Mouse (Mus musculus) left cerebral cortex, postnatal 14 days (tissue): ENCODE results near the gene Gm28042. TPM values are rescaled to one million over a fixed set of nuclear protein-coding genes. Genes with fewer than 3 reads are reported as not detected.
A peak's percentile ranks its signal among the peaks of the same experiment; 100 is the strongest.

Experiments used
- DNase-seq, 2 experiments: peaks; one replicate each; pipeline ENCODE4 v3.0.0; 2021 to 2022; ENCODE audit warnings: low spot score in 2 of 2, mixed read lengths in 1 of 2
- intact Hi-C: fragments of 180-260 bp; cut with DNase I; formaldehyde crosslinking; loops from one replicate; pipeline ENCODE4 v1.15.1; 2025
- total RNA-seq, 2 experiments: library from RNA; stranded (reverse); gene quantifications; 2 replicates each; pipeline ENCODE4 v1.2.3; 2021

The Gm28042 gene
- total RNA-seq, 2 experiments from 2014 or later, result 1.0 to 1.2 TPM

DNA sequence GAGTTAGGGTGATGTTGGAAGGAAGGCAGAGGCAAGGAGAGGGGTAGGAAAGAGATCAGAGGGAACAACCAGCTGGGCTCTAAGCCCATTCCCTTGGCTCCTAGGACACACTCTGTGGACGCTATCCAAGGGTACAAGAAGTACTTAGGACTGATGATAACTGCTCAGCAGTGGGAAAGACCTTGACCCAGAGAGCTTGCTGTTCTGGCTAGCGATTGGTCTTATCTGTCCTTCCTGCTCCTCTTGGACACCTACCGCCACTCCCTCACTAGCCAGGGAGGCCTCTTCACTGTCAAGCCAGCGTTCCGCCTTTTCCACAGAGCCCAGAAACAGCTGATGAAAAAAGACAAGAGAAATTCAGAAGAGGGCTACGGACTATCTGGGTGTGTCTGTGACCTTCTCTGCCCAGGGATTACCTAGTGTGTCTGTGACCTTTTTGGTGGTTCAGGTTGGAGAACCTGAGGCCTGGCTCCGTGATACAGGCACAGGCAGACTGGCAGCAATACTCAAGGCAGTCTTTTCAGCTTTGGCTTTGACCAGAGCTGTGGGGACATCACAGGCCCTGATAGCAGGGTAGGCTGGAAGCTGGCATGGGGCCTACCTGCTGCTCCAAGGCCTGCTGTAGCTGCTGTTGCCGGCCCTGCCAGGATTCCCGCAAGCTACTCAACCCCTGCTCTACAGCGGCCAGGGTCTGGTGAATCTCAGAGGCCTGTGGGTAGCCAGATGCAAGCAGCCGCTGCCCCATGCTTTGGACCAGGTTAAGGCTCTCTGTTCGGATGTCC lies 27.7 kb downstream of the Gm28042 start:
- no peak for DNase-seq
- intact Hi-C loops, result no loop called here

DNA sequence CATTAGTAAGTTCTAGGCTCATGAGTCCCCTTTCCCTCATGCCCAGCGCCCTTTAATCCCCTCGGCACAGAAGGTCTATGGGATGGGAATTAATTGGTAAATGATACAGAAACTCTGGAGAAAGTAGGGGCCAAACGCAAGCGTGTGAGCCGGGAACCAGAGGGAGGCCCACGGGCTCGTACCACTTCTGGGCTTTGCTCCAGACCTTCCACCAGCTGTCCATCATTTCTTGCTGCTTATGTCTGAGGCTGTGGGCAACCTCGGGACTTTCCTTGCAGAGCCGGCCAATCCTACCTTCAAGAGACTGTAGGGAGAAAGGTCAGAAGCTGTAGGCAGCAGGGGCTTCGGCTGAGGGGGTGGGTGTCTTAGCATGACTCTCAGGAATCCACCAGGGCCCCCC lies 28.6 kb downstream of the Gm28042 start:
- intact Hi-C loops, result no loop called here
- DNase-seq, result no peak

DNA sequence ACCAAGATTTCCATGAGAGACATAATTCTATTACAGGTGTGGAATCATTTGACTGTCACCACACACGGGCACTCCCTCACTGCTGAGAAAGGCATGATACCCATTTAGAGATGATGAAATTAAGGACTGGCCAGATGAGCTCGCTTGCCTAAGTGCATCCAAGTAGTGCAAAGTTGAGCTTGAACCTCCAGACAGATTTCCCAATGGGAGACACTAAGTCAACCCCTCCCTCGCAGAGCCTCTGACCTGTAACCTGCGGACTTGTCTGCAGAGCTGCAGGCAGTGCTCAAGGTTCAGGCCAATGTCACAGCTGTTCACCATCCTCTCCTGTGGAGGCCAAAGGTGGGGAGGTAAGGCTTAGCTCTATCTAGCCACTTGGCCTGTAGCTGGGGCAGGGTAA lies 31.5 kb downstream of the Gm28042 start:
- no peak for DNase-seq
- intact Hi-C loops, result no loop called here

DNA sequence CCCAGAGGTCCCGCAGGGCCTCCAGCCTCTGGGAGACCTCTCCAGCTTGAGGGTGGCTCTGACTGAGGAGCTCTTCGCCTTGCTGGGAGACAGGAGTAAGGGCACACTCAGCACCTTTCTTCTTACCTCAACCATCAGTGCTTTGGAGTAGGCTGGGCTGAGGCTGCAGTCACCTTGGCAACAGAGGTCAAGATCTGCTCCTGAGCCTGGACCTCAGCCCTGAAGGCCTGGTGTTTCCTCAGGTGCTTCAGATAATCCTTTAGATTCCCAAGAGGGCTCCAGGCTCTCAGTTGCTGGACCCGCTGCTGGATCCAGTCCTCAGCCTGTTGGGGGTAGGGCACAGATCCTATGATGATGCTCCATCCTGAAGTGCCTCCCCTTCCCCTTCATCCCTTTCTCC lies 32.2 kb downstream of the Gm28042 start:
- intact Hi-C loops, result no loop called here
- DNase-seq, result no peak

DNA sequence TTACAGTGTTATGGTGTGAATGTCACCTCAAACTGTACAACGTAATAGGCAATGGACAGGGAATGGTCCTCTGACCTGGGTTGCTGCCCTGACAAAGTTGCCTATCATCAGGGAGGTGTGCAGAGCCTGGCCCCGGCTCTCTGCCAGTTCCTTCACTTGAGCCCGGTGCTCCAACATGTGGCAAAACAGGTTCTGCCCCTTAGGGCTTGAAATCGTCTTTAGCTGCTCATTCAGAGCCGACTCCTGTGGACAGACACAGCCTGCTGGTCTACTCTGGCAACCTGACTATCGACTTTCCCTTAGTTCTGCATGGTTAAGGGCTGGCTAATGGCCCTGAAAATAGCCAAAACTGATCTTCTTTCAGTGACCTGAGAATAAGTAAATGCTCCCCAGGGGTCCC lies 32.9 kb downstream of the Gm28042 start:
- no peak for DNase-seq
- intact Hi-C loops, result no loop called here

DNA sequence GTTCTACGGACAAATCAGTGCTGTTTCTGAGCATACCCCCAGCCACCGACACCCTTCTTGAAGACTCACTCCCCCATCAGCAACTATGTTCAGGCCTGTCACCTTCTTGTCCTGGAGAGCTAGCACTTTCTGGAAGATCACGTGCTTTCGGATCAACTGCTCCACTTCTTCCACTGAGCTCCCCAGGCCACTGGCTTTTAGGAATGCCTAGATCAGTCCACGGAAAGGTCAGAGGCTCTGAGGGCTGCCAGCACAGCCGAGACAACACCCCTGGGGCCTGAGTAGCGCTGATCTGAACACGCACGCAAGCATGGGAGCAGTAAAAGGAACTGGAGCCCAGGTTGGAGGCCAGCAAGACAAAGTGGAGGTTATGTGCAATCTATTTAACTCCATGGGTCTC lies 33.4 kb downstream of the Gm28042 start:
- intact Hi-C loops, result no loop called here
- no peak for DNase-seq

DNA sequence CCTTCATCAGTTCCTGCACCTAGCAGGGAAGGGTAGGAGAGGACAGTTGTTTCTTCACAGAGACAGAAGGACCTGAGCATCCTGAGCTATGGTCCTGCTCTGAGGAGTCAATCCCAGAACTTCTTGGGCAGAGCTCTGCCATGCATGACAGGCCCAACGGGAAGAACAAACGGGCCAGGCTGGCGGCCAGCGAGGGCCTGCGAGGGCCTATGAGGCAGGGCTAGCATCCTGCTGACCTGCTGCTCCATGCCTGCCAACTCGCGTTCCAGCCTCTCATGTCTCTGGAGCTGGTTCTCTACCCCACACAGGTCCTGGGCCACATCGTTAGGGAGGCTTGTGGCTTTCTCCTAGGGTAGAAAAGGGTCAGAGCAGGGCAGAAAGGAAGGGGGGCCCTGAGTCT lies 35.0 kb downstream of the Gm28042 start:
- intact Hi-C loops, result no loop called here
- DNase-seq, result no peak

DNA sequence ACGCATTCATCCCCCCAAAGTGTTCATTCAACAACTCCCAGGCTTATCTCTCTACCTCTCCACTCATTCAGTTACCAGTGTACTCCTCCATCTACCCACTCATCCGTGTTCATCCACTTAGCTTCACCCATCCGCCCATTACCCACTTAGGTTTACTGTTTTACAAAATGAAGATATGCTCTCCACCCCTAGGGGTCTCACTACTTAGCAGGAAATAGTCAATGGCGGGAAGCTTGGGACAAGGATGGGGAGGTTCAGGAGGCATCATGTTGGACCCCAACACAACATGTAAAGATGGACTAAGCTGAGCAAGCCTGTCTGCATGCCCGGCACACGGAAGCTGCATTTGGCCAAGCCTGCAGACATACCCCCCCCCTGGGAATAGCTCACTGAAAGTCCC lies 37.3 kb downstream of the Gm28042 start:
- intact Hi-C loops, result loop anchor here (5.0 kb wide), 1 partner anchor 92 kb away; the partner anchor contains the start of gene Mapkbp1
- no peak for DNase-seq

DNA sequence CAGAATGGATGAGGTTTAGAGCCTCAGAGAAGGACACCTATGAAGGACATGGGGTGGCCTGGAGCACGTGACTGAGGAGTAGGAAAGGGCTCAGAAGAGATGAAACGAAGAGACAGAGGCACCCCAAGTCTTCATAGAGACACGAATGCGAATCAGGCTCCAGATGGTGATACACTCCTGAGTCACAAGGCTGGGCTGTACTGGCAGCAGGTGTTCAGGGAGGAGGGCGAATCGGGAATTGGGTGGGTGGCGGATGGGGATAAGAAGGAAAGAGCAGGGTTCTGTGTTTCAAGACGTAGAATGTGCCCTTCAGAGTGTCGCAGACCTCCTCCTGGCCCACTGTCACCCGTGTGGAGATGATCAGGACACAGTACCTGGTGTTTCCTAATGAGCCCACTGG lies 38.0 kb downstream of the Gm28042 start:
- DNase-seq, result no peak
- intact Hi-C loops, result loop anchor here (5.0 kb wide), 1 partner anchor 93 kb away; the partner anchor contains the start of gene Mapkbp1

DNA sequence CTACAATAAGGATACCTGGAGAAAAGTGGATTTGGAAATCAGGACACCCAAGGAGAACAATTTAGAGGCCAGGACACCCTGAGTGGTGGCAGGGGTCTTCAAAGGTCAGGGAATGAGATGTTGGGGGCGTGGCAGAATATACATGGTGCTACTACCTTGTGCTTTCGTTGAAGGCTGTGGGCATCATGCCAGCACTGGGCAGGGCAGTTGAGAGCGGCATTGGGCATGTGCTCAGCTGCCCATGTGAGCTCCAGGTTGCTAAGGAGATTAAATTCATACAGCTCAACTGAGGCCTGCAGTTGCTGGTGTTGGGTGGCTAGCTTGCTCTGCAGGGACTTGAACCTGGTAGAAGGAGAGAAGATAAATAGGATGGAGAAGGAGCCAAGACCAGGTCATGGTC lies 38.9 kb downstream of the Gm28042 start:
- no peak for DNase-seq
- intact Hi-C loops, result loop anchor here (5.0 kb wide), 1 partner anchor 94 kb away; the partner anchor contains the start of gene Mapkbp1

DNA sequence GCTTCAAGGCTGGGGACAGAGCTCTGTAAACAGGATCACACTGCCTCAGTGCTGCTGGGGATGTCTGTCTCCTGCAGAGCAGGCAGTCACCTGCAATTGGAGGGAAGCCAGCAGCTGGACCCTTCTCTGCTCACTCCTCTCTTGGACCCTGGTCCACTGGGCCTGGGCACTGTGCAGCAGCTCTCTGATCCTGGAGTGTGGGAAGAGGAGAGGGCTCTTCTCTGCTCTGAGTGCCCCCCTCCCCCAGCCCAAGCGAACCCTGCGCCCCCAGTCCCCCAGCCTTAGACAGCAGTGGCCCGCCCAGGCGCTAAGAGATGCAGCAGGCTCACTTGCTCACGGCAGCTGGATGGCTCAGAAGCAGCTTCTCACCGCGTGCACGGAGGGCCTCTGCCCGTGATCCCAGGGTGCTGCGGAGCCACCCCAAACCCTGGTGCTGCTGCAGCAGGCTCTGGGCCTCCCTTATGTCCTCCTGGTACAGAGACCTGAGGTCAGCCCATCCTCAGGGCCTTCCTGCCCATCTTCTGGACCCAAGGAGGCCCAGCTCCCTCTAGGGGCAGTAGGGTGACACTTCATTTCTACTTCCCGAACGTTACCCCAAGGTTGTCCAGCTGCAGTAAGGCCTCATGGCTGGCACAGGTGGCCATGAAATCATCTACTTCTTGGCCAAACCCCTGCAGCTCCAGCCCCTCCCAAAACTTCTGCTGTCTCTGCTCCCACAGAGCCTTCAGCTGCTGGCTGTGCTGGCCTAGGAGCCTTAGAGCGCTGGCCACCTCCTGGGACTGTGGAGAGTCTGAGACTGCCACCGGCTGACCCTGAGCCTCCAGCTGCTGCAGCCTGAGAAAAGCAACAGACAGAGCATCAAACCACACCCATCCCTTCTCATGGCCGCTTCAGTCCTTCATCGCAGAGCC lies 41.5 kb downstream of the Gm28042 start:
- intact Hi-C loops, result loop anchor here (5.0 kb wide), 1 partner anchor 97 kb away; the partner anchor contains the start of gene Mapkbp1
- no peak for DNase-seq

DNA sequence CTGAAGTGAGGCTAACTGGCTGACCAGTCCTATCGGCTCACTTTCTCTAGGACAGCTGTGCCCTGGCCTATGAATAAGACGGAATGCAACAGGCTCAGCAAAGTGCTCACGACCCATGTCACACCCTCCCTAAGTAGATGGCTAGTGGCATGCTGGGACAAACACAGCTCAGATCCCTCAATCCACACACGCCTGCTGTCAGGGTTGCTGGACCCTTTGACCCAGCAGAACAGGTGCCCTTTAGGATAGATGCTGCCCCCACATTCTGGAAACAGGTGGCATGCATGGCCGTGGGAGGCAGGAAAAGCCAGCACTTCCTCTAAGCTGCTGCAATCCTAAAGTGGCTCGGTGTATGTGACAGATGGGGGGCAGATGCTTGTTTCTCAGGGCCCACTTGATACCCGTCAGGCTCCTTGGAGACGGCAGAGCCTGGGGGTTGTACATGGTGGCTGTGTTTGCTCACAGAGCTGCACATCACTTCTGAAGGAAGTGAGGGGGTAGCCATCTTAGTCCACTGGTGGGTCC lies 42.2 kb downstream of the Gm28042 start:
- intact Hi-C loops, result loop anchor here (5.0 kb wide), 1 partner anchor 97 kb away; the partner anchor contains the start of gene Mapkbp1
- peak; percentile 75 to 84 for DNase-seq

DNA sequence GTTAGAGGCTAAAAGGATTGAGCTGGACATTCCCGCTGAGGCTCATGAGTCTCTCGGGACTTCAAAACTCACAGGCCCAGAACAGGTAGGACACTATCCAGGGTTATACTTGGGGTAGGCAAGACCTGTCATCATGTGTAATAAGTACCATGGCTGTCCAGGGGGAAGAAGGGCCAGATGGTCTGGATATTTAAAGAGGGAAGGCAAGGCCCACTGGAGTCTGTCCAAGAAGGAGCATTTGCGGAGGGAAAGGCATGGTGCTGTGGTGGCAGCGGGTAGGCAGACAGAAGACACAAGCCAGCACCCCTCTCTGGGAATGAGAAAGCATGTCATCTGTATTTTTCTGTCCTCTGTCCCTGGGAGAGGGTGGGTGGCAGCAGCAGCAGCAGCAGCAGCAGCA lies 46.8 kb downstream of the Gm28042 start:
- DNase-seq, result no peak
- intact Hi-C loops, result no loop called here

DNA sequence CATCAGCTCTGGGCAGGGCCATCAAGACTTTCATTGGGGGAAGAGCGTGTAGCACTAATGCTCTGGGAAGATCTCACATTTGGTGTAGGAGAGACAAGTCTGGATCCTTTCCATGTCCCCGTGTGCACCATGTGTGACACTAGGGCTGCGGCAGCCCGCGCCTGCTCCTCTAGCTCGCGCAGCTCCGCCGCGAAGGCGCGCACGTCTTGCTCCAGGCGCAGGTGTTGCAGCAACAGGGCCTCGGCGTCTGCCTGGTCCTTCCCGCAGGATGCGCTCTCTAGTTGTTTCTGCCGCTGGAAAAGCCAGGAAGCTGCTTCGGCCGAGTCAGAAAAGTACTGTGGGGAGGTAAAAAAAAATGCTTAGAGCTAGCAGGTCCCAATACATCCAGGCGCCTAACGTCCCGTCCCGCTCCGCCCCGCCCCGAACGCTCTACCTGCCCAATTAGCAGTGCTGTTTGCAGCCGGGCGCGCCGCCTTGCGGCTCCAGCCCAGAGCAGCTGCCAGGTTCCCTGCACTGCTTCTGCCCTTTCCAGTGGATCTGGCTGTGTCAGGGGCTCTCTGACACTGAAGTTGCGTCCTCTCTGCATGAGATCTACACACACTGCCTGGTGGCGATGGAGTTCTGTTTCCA lies 48.9 kb downstream of the Gm28042 start:
- intact Hi-C loops, result no loop called here
- DNase-seq, result peak; percentile 51 to 71

DNA sequence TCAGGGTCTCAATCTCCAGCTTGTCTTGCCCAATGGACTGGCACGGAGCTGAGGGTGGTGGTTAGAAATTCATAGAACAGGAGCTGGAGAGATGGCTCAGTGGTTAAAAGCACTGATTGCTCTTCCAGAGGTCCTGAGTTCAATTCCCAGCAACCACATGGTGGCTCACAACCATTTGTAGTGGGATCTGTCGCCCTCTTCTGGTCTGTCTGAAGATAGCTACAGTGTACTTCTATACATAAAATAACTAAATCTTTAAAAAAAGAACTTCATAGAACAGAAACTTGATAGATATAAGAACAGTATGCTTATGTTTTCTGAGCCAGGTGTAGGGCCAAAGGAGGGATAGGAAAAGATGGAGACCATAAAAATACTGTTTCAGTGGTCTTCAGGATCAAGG lies 55.1 kb downstream of the Gm28042 start:
- DNase-seq, result no peak
- intact Hi-C loops, result loop anchor here (5.0 kb wide), 1 partner anchor 200 kb away; no protein-coding TSS in a partner anchor

DNA sequence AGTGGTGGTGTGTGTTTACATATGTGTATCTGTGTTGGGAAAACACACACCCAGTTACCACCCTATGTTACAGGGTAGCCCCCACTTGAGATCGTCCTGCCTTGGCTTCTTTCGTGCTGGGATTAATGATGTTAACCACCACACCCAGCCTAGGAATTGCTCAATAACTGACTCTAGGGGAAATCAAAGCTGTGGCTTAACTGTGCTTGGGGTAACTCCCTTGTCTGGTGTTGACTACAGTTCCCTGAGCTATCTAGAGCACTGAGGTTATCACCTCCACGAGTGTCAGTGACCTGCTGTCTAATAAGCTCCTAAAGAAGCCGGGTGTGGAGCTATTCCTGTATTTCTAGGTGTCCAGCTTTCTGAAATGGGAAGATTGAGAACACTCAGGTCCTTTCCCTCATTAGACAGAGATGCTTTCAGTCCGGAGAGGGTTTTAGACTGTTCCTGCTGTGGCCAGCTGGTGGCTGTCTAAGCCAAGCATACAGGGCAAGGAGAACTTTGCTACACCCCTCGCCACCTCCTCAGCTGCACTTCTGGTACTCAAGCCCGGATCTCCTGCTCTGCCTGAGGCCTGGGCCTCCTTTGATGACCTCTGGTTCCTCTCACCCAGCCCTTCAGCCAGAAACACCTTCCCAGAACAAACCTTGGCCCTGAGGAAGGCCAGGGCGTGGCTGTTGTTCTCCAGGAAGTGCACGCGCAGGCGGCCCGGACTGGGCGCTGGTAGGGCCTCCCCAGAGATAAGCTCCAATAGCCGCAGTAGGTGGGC lies 57.5 kb downstream of the Gm28042 start:
- intact Hi-C loops, result loop anchor here (1.0 to 5.0 kb wide), 2 partner anchors 85 to 198 kb away; no protein-coding TSS in a partner anchor
- peak in 1 of 2 experiments; percentile 53 for DNase-seq

DNA sequence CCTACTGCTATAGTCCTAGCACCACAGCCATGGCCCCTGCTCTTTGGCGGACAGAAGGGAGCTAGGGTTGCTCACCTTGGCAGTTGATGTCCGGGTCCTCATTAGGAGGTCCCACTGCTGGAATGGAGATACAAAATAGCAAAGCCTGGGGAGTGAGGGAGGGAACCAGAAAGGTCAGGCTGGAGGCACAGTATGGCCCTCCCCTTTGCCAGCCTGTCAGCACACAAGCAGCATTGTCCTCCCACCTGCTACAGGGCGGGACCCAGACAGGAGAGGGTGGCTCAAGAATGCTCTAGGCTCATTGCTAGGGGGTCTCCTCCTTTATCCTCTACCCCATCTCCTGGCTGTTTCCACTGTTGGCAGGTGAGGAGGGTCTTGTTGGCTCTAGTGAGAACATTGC lies 58.7 kb downstream of the Gm28042 start:
- DNase-seq, result no peak
- intact Hi-C loops, result no loop called here

DNA sequence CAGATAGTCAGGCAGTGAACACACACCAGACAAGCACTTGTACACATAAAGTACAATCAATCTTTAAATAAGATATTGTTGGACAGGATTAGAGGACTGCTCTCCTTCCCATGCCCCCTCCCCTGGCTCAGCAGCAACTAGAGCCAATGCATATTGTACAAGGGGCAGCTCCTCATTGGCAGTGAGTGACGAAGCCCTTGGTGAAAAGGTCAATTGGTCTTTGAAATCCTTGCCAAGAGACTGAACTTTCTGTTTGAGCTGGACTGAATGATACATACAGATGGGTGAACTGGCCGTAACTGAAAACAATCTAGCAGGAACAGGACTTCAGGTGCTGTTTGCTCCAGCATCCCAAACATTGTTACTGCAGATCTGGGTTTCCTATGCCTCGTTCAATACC lies 60.1 kb downstream of the Gm28042 start:
- intact Hi-C loops, result no loop called here

DNA sequence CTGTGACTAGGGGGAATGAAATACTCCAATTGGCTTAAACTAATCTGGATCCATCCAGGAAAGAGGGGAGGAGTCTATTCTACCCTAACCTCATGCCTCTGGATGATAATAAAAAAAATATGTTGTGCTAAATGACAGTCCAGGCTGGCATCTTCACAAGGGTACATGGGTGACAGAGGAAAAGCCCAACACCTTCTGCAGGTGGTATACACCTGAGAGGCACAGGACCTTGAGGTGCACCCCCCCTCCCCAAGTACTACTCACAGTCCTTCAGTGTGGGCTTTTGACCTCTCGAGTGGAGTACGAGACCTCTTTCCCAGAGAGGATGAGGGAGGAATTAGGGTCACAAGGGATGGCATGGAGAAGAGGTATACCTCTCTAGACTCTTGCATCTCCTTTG lies 60.6 kb downstream of the Gm28042 start:
- DNase-seq, result no peak

More for the DNA sequence above, 60.1 kb downstream of the Gm28042 start:
- DNase-seq, result no peak

More for the DNA sequence above, 60.6 kb downstream of the Gm28042 start:
- intact Hi-C loops, result loop anchor here (2.0 kb wide), 1 partner anchor 83 kb away; no protein-coding TSS in a partner anchor
